Comparison of ENCODE assay signal across 11 mouse cellular contexts in genomic region chr5:73156226-73156926, GRCm38 (mm10).
DNase-seq lines count a peak whose midpoint lies in the region; ATAC-seq and TF ChIP-seq lines count a peak whose summit lies in the region.
"Had no signal": no experiment of that assay in that cellular context is flagged by ENCODE, and none has a peak within 500 bp of the region (broad histone marks: within the 10 kb centered on the region; RNA-seq: fewer than 3 reads in every experiment).

No protein-coding gene starts in this region.

- no peak overlapping the region for H3K4me2 ChIP-seq in heart, embryonic 11.5 days
- no peak overlapping the region for H3K4me2 ChIP-seq in liver, postnatal 0 days (ENCODE audit: low read depth, low read length)
- no peak overlapping the region for H3K4me2 ChIP-seq in stomach, embryonic 15.5 days
- H3K4me2 ChIP-seq in midbrain, embryonic 13.5 days (replicated peaks): no peak overlapping the region
- H3K4me2 ChIP-seq: neural tube, embryonic 15.5 days had no signal

- H3K9me3 ChIP-seq in heart, embryonic 11.5 days (replicated peaks; ENCODE audit: control insufficient read depth, low read length): no peaks in the 10 kb centered on the region
- H3K9me3 ChIP-seq in liver, postnatal 0 days (ENCODE audit: low read length): no peaks in the 10 kb centered on the region
- H3K9me3 ChIP-seq in stomach, embryonic 15.5 days: no peaks in the 10 kb centered on the region
- no peaks in the 10 kb centered on the region for H3K9me3 ChIP-seq in midbrain, embryonic 13.5 days
- H3K9me3 ChIP-seq: neural tube, embryonic 15.5 days had no signal

- ATAC-seq in heart, embryonic 11.5 days (replicated peaks; ENCODE audit: insufficient number of reproducible peaks, low FRiP score, low TSS enrichment): 0 out of 2 replicates have a peak, but pooled peaks have one; percentile 7
- no peak for ATAC-seq in liver, postnatal 0 days
- ATAC-seq in stomach, embryonic 15.5 days (ENCODE audit: insufficient read depth, low FRiP score, low read depth): peak; percentile 44
- ATAC-seq in midbrain, embryonic 13.5 days: no peak

- H3K9ac ChIP-seq in heart, embryonic 11.5 days (ENCODE audit: low read depth, low read length): no peak overlapping the region
- H3K9ac ChIP-seq in liver, postnatal 0 days (replicated peaks): no peak overlapping the region
- no peak overlapping the region for H3K9ac ChIP-seq in stomach, embryonic 15.5 days
- no peak overlapping the region for H3K9ac ChIP-seq in midbrain, embryonic 13.5 days (replicated peaks)
- H3K9ac ChIP-seq: neural tube, embryonic 15.5 days had no signal

- 73% methylated on average over 15 of the region's 15 CpGs for WGBS in heart, embryonic 11.5 days (ENCODE audit: insufficient replicate concordance)
- WGBS in liver, postnatal 0 days (ENCODE audit: insufficient replicate concordance): 67% methylated on average over 15 of the region's 15 CpGs
- WGBS in lung, adult 2 months: 45% methylated on average over 15 of the region's 15 CpGs
- WGBS in stomach, embryonic 15.5 days: 63% methylated on average over 15 of the region's 15 CpGs
- 89% methylated on average over 15 of the region's 15 CpGs for WGBS in midbrain, embryonic 13.5 days

- peaks cover 17% of the 10 kb centered on the region for H3K4me1 ChIP-seq in heart, embryonic 11.5 days (ENCODE audit: control insufficient read depth, insufficient read depth, low read length)
- peaks cover 3% of the 10 kb centered on the region; the same call in 1 of the 2 replicates for H3K4me1 ChIP-seq in liver, postnatal 0 days (ENCODE audit: insufficient read depth)
- peaks cover 2% of the 10 kb centered on the region; the same call in 1 of the 2 replicates for H3K4me1 ChIP-seq in lung, adult 2 months (ENCODE audit: control insufficient read depth, insufficient read depth, low read length)
- peaks cover 16% of the 10 kb centered on the region for H3K4me1 ChIP-seq in stomach, embryonic 15.5 days
- peaks cover 23% of the 10 kb centered on the region for H3K4me1 ChIP-seq in midbrain, embryonic 13.5 days (replicated peaks)

- TF ChIP-seq EP300 in liver, postnatal 0 days (IDR thresholded peaks at IDR 0.05; ENCODE audit: low read depth): no peak

- no peak for TF ChIP-seq CTCF in liver, postnatal 0 days (IDR thresholded peaks at IDR 0.05; ENCODE audit: low read depth)
- TF ChIP-seq CTCF in lung, adult 2 months (IDR thresholded peaks at IDR 0.05; ENCODE audit: insufficient read depth, low read length): no peak

- no peak for DNase-seq in heart, adult 11 months
- DNase-seq in liver, postnatal 0 days: peak; percentile 55
- no peak for DNase-seq in liver
- DNase-seq in lung, adult 2 months: peak; percentile 40
- no peak for DNase-seq in spleen, postnatal 14 days (ENCODE audit: low spot score in 2 of 2)
- DNase-seq: adrenal gland, postnatal 10 days; right cerebral cortex, adult 18-20 months had no signal

- TF ChIP-seq POLR2A in lung, adult 2 months (IDR thresholded peaks at IDR 0.05; ENCODE audit: borderline replicate concordance, extremely low read depth, low read depth, low read length): no peak

- no peaks in the 10 kb centered on the region for H3K36me3 ChIP-seq in heart, embryonic 11.5 days (ENCODE audit: control insufficient read depth, insufficient read depth, low read length)
- no peaks in the 10 kb centered on the region for H3K36me3 ChIP-seq in liver, postnatal 0 days (replicated peaks; ENCODE audit: insufficient read depth, low read length)
- no peaks in the 10 kb centered on the region for H3K36me3 ChIP-seq in stomach, embryonic 15.5 days
- H3K36me3 ChIP-seq in midbrain, embryonic 13.5 days: no peaks in the 10 kb centered on the region
- H3K36me3 ChIP-seq: neural tube, embryonic 15.5 days had no signal

- H3K27ac ChIP-seq in heart, embryonic 11.5 days (ENCODE audit: low read depth, low read length): no peak overlapping the region
- H3K27ac ChIP-seq in liver, postnatal 0 days (ENCODE audit: low read depth): no peak overlapping the region
- peak overlapping the region; percentile 16; the same call in 1 of the 2 replicates for H3K27ac ChIP-seq in stomach, embryonic 15.5 days
- H3K27ac ChIP-seq in midbrain, embryonic 13.5 days: no peak overlapping the region
- H3K27ac ChIP-seq: neural tube, embryonic 15.5 days had no signal

- H3K27me3 ChIP-seq in heart, embryonic 11.5 days (ENCODE audit: control insufficient read depth, insufficient read depth, low read length): no peaks in the 10 kb centered on the region
- H3K27me3 ChIP-seq in liver, postnatal 0 days (ENCODE audit: insufficient read depth, low read length): no peaks in the 10 kb centered on the region
- no peaks in the 10 kb centered on the region for H3K27me3 ChIP-seq in stomach, embryonic 15.5 days (replicated peaks)
- no peaks in the 10 kb centered on the region for H3K27me3 ChIP-seq in midbrain, embryonic 13.5 days
- H3K27me3 ChIP-seq: neural tube, embryonic 15.5 days had no signal

- no peak overlapping the region for H3K4me3 ChIP-seq in heart, embryonic 11.5 days (ENCODE audit: low read depth, low read length)
- no peak overlapping the region for H3K4me3 ChIP-seq in liver, postnatal 0 days (ENCODE audit: low read depth, low read length)
- H3K4me3 ChIP-seq in lung, adult 2 months (replicated peaks; ENCODE audit: extremely low read depth, low read depth, low read length): no peak overlapping the region
- H3K4me3 ChIP-seq in stomach, embryonic 15.5 days (replicated peaks): no peak overlapping the region
- no peak overlapping the region for H3K4me3 ChIP-seq in midbrain, embryonic 13.5 days (replicated peaks)
- H3K4me3 ChIP-seq: neural tube, embryonic 15.5 days had no signal

Comparison
In these comparisons a context has a peak if more than half of its experiments do, and no peak if none do; other contexts are left out.
1. DNase-seq: peak in liver, postnatal 0 days (single experiment) and lung, adult 2 months (single experiment); none in heart, adult 11 months (single experiment), liver (single experiment) and spleen, postnatal 14 days (0 of 2).
2. ATAC-seq: peak in heart, embryonic 11.5 days (single experiment) and stomach, embryonic 15.5 days (single experiment); none in liver, postnatal 0 days (single experiment) and midbrain, embryonic 13.5 days (single experiment).